Mouse (Mus musculus): ENCODE measurements at regions not wholly inside any gene's neighbourhood (a gene's known extent, or its start where the extent isn't known, plus 50 kb on each side); places are given as distances from the start of the nearest gene placed in this dataset.
"Not testable (repeated sequence)": the region's sequence is repeated elsewhere in the genome, so short reads cannot be mapped to it uniquely, and the experiment has no call there.

- no peaks in the 10 kb centered on the region for H3K9me3 ChIP-seq (replicated peaks)
- H3K4me1 ChIP-seq = no peaks in the 10 kb centered on the region
- H3K27me3 ChIP-seq (ENCODE audit: low read depth, poor library complexity, severe bottlenecking) = peaks cover 5% of the 10 kb centered on the region; the same call in 1 of the 2 replicates
- H3K27ac ChIP-seq = no peak overlapping the region
- WGBS = 82% methylated on average over 5 of the region's 5 CpGs
- no peak for DNase-seq (ENCODE audit: low spot score)
- H3K36me3 ChIP-seq = no peaks in the 10 kb centered on the region
- H3K4me3 ChIP-seq = no peak overlapping the region
These were observed 61.6 kb downstream of the Zxdb start for GRCm38 (mm10) chrX:94785983-94786382.

- 92% methylated on average over 3 of the region's 3 CpGs for WGBS
- no peak for DNase-seq (ENCODE audit: low spot score)
These were observed 64.1 kb downstream of the Zxdb start for GRCm38 (mm10) chrX:94788331-94788920.

DNA sequence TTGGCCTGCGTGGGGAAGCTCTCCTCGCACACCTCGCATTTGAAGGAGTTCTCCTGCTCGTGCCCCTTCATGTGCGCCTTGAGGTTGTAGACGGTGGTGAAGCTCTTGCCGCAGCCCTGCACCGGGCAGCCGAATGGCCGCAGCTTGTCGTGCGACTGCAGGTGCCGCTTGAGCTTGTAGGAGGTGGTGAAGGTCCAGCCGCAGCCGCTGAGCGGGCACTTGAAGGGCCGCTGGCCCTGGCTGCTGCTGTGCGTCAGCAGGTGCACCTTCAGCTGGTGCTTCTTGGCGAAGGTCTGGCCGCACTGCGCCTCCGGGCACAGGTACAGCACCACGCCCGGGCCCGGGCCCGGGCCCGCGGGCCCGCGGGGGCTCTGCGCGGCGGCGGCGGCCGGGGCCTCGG lies 72.5 kb downstream of the Zxdb start:
- H3K4me1 ChIP-seq; H3K27me3 ChIP-seq (ENCODE audit: low read depth, poor library complexity, severe bottlenecking); H3K9me3 ChIP-seq (replicated peaks); H3K27ac ChIP-seq; H3K36me3 ChIP-seq; DNase-seq (ENCODE audit: low spot score); H3K4me3 ChIP-seq: not testable (repeated sequence)
- WGBS = no CpG with 5 or more reads among the region's 37 CpGs

More at GRCm38 (mm10) chrX:94788331-94788920, 64.1 kb downstream of the Zxdb start:
- Histone ChIP-seq H3K4me1 (no peaks in the 10 kb centered on the region), H3K4me3 (no peak overlapping the region), H3K9me3 (replicated peaks) (no peaks in the 10 kb centered on the region), H3K27ac (no peak overlapping the region), H3K36me3 (0 out of 2 replicates have a peak, but pooled peaks cover 4% of the 10 kb centered on the region), H3K27me3 (ENCODE audit: low read depth, poor library complexity, severe bottlenecking) (peaks cover 5% of the 10 kb centered on the region; the same call in 1 of the 2 replicates)

- not testable (repeated sequence) for H3K27ac ChIP-seq; H3K36me3 ChIP-seq; H3K4me1 ChIP-seq; DNase-seq (ENCODE audit: low spot score); H3K27me3 ChIP-seq (ENCODE audit: low read depth, poor library complexity, severe bottlenecking); H3K4me3 ChIP-seq; H3K9me3 ChIP-seq (replicated peaks)
- WGBS = no CpG with 5 or more reads among the region's 131 CpGs
These were observed 73.2 kb downstream of the Zxdb start for GRCm38 (mm10) chrX:94797348-94798182.

GRCm38 (mm10) chrX:94798183-94798619 lies 73.8 kb downstream of the Zxdb start:
- no CpG with 5 or more reads among the region's 22 CpGs for WGBS
- H3K9me3 ChIP-seq (replicated peaks); H3K27me3 ChIP-seq (ENCODE audit: low read depth, poor library complexity, severe bottlenecking); H3K36me3 ChIP-seq; H3K4me3 ChIP-seq; H3K27ac ChIP-seq; DNase-seq (ENCODE audit: low spot score); H3K4me1 ChIP-seq: not testable (repeated sequence)

- H3K9me3 ChIP-seq (replicated peaks); H3K36me3 ChIP-seq; H3K4me1 ChIP-seq; H3K27me3 ChIP-seq (ENCODE audit: low read depth, poor library complexity, severe bottlenecking); H3K4me3 ChIP-seq; DNase-seq (ENCODE audit: low spot score); H3K27ac ChIP-seq: not testable (repeated sequence)
- WGBS = no CpG with 5 or more reads among the region's 3 CpGs
These were observed 88.4 kb downstream of the Zxdb start for GRCm38 (mm10) chrX:94812760-94813159.

- 94% methylated on average over 6 of the region's 6 CpGs for WGBS
These were observed 103.2 kb downstream of the Zxdb start for GRCm38 (mm10) chrX:94827524-94827923.

GRCm38 (mm10) chrX:94844110-94844779 lies 119.9 kb downstream of the Zxdb start:
- not testable (repeated sequence) for H3K36me3 ChIP-seq; H3K4me1 ChIP-seq; H3K27me3 ChIP-seq (ENCODE audit: low read depth, poor library complexity, severe bottlenecking); H3K4me3 ChIP-seq; H3K9me3 ChIP-seq (replicated peaks); H3K27ac ChIP-seq; DNase-seq (ENCODE audit: low spot score)
- 26% methylated on average over 2 of the region's 2 CpGs for WGBS

More at GRCm38 (mm10) chrX:94827524-94827923, 103.2 kb downstream of the Zxdb start:
- not testable (repeated sequence) for H3K4me3 ChIP-seq; H3K27me3 ChIP-seq (ENCODE audit: low read depth, poor library complexity, severe bottlenecking); H3K4me1 ChIP-seq; H3K36me3 ChIP-seq; H3K27ac ChIP-seq; H3K9me3 ChIP-seq (replicated peaks); DNase-seq (ENCODE audit: low spot score)

DNA sequence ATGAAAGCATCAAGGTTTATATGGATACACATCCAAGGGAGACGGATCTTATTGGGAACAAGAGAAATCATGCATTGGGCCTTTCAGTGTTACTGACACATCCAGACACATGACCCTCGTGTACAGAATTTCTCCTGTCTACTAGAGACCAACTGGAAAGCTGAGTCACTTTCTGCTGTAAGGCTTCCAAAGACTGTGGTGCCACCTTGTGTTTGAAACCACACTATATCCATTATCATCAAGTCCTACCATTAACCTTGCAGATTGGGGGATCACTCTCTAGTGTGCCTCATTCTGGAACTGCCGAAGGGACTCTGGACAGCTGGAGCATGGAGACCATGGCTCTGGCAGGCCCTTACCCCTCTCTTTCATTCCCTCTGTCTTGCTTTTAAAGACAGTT lies 125.2 kb downstream of the Zxdb start:
- WGBS = no CpG with 5 or more reads among the region's 3 CpGs
- not testable (repeated sequence) for H3K36me3 ChIP-seq

DNA sequence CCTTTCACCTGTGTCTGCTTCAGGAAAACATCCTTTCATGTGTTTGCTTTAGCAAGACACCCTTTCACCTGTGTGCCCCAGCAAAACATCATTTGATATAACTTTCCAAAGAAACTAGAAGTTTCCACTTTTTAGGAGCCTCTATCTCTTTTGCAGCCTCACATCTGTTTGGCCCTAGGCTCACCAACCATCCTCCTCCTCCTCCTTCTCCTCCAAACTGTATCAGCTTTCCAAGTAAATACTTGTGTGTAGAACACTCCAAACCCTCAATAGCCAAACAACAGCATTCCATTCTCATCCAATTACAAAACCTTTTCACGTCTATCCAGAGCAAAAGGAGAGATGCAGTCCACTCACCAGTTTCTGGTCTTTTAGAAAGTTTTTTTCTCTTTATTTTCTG lies 133.1 kb downstream of the Zxdb start:
- 94% methylated on average over 1 of the region's 1 CpGs for WGBS
- no peak for DNase-seq (ENCODE audit: low spot score)
- H3K27ac ChIP-seq = no peak overlapping the region
- H3K4me1 ChIP-seq = no peaks in the 10 kb centered on the region
- no peaks in the 10 kb centered on the region for H3K9me3 ChIP-seq (replicated peaks)
- H3K4me3 ChIP-seq = no peak overlapping the region
- H3K36me3 ChIP-seq = no peaks in the 10 kb centered on the region
- H3K27me3 ChIP-seq (ENCODE audit: low read depth, poor library complexity, severe bottlenecking) = peaks cover 42% of the 10 kb centered on the region

More for the DNA sequence above, 125.2 kb downstream of the Zxdb start:
- DNase-seq (ENCODE audit: low spot score); H3K9me3 ChIP-seq (replicated peaks); H3K4me3 ChIP-seq; H3K27ac ChIP-seq; H3K27me3 ChIP-seq (ENCODE audit: low read depth, poor library complexity, severe bottlenecking); H3K4me1 ChIP-seq: not testable (repeated sequence)

DNA sequence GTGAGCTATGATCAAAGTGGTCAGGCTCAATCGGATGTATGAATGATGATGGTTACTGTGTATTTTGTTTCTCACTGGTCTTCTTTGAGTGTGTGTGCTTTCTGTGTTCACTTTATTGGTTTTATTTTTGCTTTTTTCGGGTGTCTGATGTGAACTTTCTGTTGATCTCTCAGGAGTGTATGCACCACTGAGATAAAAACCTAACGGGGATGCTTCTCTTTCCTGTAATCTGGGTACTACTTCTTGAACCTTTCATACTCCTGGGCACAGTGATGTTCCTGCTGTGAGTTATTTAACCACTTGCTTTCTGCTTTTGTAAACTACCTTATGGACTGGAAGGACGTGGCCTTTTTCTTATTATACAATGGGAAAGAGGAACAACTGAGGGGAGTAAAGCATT lies 133.6 kb downstream of the Zxdb start:
- Histone ChIP-seq H3K27ac (no peak overlapping the region), H3K4me1 (no peaks in the 10 kb centered on the region), H3K4me3 (no peak overlapping the region), H3K27me3 (ENCODE audit: low read depth, poor library complexity, severe bottlenecking) (peaks cover 44% of the 10 kb centered on the region), H3K36me3 (no peaks in the 10 kb centered on the region), H3K9me3 (replicated peaks) (no peaks in the 10 kb centered on the region)
- WGBS = 84% methylated on average over 4 of the region's 4 CpGs
- no peak for DNase-seq (ENCODE audit: low spot score)

DNA sequence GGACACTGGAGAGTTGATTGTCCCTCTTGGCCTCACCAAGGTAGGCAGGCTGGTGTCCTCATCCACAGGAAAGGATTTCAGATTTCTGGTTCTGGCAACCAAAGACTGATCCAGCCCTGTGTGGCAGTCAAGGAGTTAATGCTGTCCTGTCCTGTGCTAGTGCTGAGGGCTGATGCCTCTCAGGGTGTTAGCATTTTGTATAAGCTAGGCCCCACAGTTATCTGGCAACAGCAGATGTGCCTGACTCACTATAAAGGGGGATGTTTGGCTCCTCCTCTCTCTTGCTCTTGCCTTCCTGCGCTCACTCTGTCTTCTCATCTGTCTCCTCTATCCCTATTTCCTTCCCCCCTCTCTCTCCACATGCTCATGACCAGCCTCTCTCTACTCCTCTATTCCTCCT lies 138.8 kb downstream of the Zxdb start:
- Histone ChIP-seq H3K27ac (no peak overlapping the region), H3K9me3 (replicated peaks) (no peaks in the 10 kb centered on the region), H3K4me3 (no peak overlapping the region), H3K4me1 (peaks cover 4% of the 10 kb centered on the region; the same call in 1 of the 2 replicates), H3K27me3 (ENCODE audit: low read depth, poor library complexity, severe bottlenecking) (peaks cover 44% of the 10 kb centered on the region), H3K36me3 (no peaks in the 10 kb centered on the region)
- DNase-seq (ENCODE audit: low spot score) = no peak
- WGBS = 30% methylated on average over 1 of the region's 1 CpGs
